Mouse (Mus musculus) stomach, postnatal 0 days (tissue): ENCODE results near the gene Olfr910.

Experiments used
- CTCF ChIP-seq: IDR thresholded peaks from 2 replicates; pipeline ENCODE4 v1.5.1; 2016; ENCODE audit warnings: antibody characterized with exemption, low read depth, mild to moderate bottlenecking, moderate library complexity
- EP300 ChIP-seq: optimal IDR thresholded peaks from 2 replicates; pipeline ENCODE3; 2016; ENCODE audit warnings: antibody characterized with exemption

DNA sequence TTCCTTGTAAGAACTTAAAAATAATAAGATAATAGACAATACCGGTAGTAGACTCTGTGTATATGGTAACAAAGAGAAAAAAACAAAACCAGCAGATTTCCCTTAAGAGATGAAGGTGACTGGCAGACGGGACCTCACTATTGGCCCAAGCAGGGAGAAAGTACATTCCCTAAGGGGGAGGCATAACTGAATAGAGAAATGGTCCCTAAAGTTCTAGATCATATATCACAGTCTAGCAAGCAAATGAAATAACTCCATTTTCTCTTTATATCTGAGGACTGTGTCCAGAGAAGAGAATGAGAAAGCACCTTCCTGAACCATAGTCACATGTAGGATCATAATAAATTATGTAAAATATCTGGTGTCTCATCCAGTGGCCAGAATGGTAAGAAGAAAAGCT lies 42.1 kb upstream of the Olfr910 start, which contains the start of gene Olfr907:
- TF ChIP-seq CTCF (no peak), EP300 (no peak)
